Mouse (Mus musculus): Measurements from ENCODE around the gene Cenpc1. TPM values are rescaled to one million over a fixed set of nuclear protein-coding genes. Genes with fewer than 3 reads are reported as not detected.

Cenpc1 gene
- total RNA-seq (2017) = 19.5 and 25.7 TPM in 2 replicates

GRCm38 (mm10) chr5:86065101-86065875 lies at the start of gene Cenpc1:
TSS of gene Cenpc1 (minus strand) at chr5:86065583.
- peak; percentile 91 for ATAC-seq (ENCODE audit: extremely low read depth, insufficient number of reproducible peaks, low FRiP score, poor library complexity, severe bottlenecking)

- no peak for ATAC-seq (ENCODE audit: extremely low read depth, insufficient number of reproducible peaks, low FRiP score, poor library complexity, severe bottlenecking)
Measured at GRCm38 (mm10) chr5:86113997-86114396, 48.6 kb upstream of the Cenpc1 start.

GRCm38 (mm10) chr5:86113037-86113436 lies 47.7 kb upstream of the Cenpc1 start:
- no peak for ATAC-seq (ENCODE audit: extremely low read depth, insufficient number of reproducible peaks, low FRiP score, poor library complexity, severe bottlenecking)

GRCm38 (mm10) chr5:86111074-86111473 lies 45.7 kb upstream of the Cenpc1 start:
- ATAC-seq (ENCODE audit: extremely low read depth, insufficient number of reproducible peaks, low FRiP score, poor library complexity, severe bottlenecking) = no peak

- ATAC-seq (ENCODE audit: extremely low read depth, insufficient number of reproducible peaks, low FRiP score, poor library complexity, severe bottlenecking) = no peak
Measured at GRCm38 (mm10) chr5:86106610-86107009, 41.2 kb upstream of the Cenpc1 start.

- no peak for ATAC-seq (ENCODE audit: extremely low read depth, insufficient number of reproducible peaks, low FRiP score, poor library complexity, severe bottlenecking)
Measured at GRCm38 (mm10) chr5:86102176-86102575, 36.8 kb upstream of the Cenpc1 start.

GRCm38 (mm10) chr5:86100621-86101020 lies 35.2 kb upstream of the Cenpc1 start:
- peak; percentile 44; the same call in 1 of the 2 replicates for ATAC-seq (ENCODE audit: extremely low read depth, insufficient number of reproducible peaks, low FRiP score, poor library complexity, severe bottlenecking)

- no peak for ATAC-seq (ENCODE audit: extremely low read depth, insufficient number of reproducible peaks, low FRiP score, poor library complexity, severe bottlenecking)
Measured at GRCm38 (mm10) chr5:86098988-86099387, 33.6 kb upstream of the Cenpc1 start.

GRCm38 (mm10) chr5:86094754-86095153 lies 29.4 kb upstream of the Cenpc1 start:
- no peak for ATAC-seq (ENCODE audit: extremely low read depth, insufficient number of reproducible peaks, low FRiP score, poor library complexity, severe bottlenecking)

GRCm38 (mm10) chr5:86086751-86087150 lies 21.4 kb upstream of the Cenpc1 start:
- ATAC-seq (ENCODE audit: extremely low read depth, insufficient number of reproducible peaks, low FRiP score, poor library complexity, severe bottlenecking) = peak; percentile 96

- peak; percentile 68 for ATAC-seq (ENCODE audit: extremely low read depth, insufficient number of reproducible peaks, low FRiP score, poor library complexity, severe bottlenecking)
Measured at GRCm38 (mm10) chr5:86084979-86085378, 19.6 kb upstream of the Cenpc1 start.

- no peak for ATAC-seq (ENCODE audit: extremely low read depth, insufficient number of reproducible peaks, low FRiP score, poor library complexity, severe bottlenecking)
Measured at GRCm38 (mm10) chr5:86083987-86084386, 18.6 kb upstream of the Cenpc1 start.

- peak; percentile 89 for ATAC-seq (ENCODE audit: extremely low read depth, insufficient number of reproducible peaks, low FRiP score, poor library complexity, severe bottlenecking)
Measured at GRCm38 (mm10) chr5:86078720-86079334, 13.4 kb upstream of the Cenpc1 start.

GRCm38 (mm10) chr5:86072756-86073386 lies 7.5 kb upstream of the Cenpc1 start:
- ATAC-seq (ENCODE audit: extremely low read depth, insufficient number of reproducible peaks, low FRiP score, poor library complexity, severe bottlenecking) = no peak

GRCm38 (mm10) chr5:86071538-86071937 lies 6.2 kb upstream of the Cenpc1 start, which contains the start of gene Stap1:
TSS of gene Stap1 (plus strand) at chr5:86071746.
- peak; percentile 79 for ATAC-seq (ENCODE audit: extremely low read depth, insufficient number of reproducible peaks, low FRiP score, poor library complexity, severe bottlenecking)

- ATAC-seq (ENCODE audit: extremely low read depth, insufficient number of reproducible peaks, low FRiP score, poor library complexity, severe bottlenecking) = no peak
Measured at GRCm38 (mm10) chr5:86069121-86069520, 3.7 kb upstream of the Cenpc1 start.

GRCm38 (mm10) chr5:86068451-86068850 lies 3.1 kb upstream of the Cenpc1 start:
- no peak for ATAC-seq (ENCODE audit: extremely low read depth, insufficient number of reproducible peaks, low FRiP score, poor library complexity, severe bottlenecking)

- ATAC-seq (ENCODE audit: extremely low read depth, insufficient number of reproducible peaks, low FRiP score, poor library complexity, severe bottlenecking) = peak; percentile 70
Measured at GRCm38 (mm10) chr5:86066551-86066929, 1.2 kb upstream of the Cenpc1 start.

- ATAC-seq (ENCODE audit: extremely low read depth, insufficient number of reproducible peaks, low FRiP score, poor library complexity, severe bottlenecking) = no peak
Measured at GRCm38 (mm10) chr5:86065876-86066550, 630 bp upstream of the Cenpc1 start.

Data from neutrophil, adult 5-6 weeks (primary cell).